Mouse (Mus musculus): ENCODE measurements around the gene Hivep3. TPM values are rescaled to one million over a fixed set of nuclear protein-coding genes. Genes with fewer than 3 reads are reported as not detected.

Hivep3 gene
- total and polyA plus RNA-seq, 3 experiments: 5.1 to 8.2 (median 6.0) TPM

GRCm38 (mm10) chr4:119990841-119991240 lies 257.3 kb downstream of the Hivep3 start:
- Histone ChIP-seq H3K4me1 (ENCODE audit: control insufficient read depth, insufficient read depth, low read length) (no peaks in the 10 kb centered on the region), H3K36me3 (ENCODE audit: control insufficient read depth, insufficient read depth, low read length) (no peaks in the 10 kb centered on the region), H3K9ac (ENCODE audit: low read depth, low read length) (no peak overlapping the region), H3K79me2 (replicated peaks; ENCODE audit: control insufficient read depth, insufficient read depth, low read length) (0 out of 2 replicates have a peak, but pooled peaks cover 2% of the 10 kb centered on the region), H3K4me3 (no peak overlapping the region), H3K27ac (no peak overlapping the region), H3K27me3 (ENCODE audit: control insufficient read depth, insufficient read depth, low read length) (no peaks in the 10 kb centered on the region)
- 96% methylated on average over 3 of the region's 3 CpGs for WGBS
- intact Hi-C loops (cut with DNase I): no loop called here
- DNase-seq: no peak
- TF ChIP-seq EP300 (IDR thresholded peaks at IDR 0.05; ENCODE audit: insufficient read depth, low read depth, low read length): no peak
- TF ChIP-seq POLR2A (IDR thresholded peaks at IDR 0.05; ENCODE audit: insufficient read depth, low read depth, low read length): no peak
- no peak for TF ChIP-seq CTCF (IDR thresholded peaks at IDR 0.05)

GRCm38 (mm10) chr4:119991758-119992157 lies 258.2 kb downstream of the Hivep3 start:
- H3K36me3 ChIP-seq (ENCODE audit: control insufficient read depth, insufficient read depth, low read length): no peaks in the 10 kb centered on the region
- TF ChIP-seq CTCF (IDR thresholded peaks at IDR 0.05) (no peak), EP300 (IDR thresholded peaks at IDR 0.05; ENCODE audit: insufficient read depth, low read depth, low read length) (no peak), POLR2A (IDR thresholded peaks at IDR 0.05; ENCODE audit: insufficient read depth, low read depth, low read length) (no peak)
- H3K4me1 ChIP-seq (ENCODE audit: control insufficient read depth, insufficient read depth, low read length): no peaks in the 10 kb centered on the region
- H3K4me3 ChIP-seq: no peak overlapping the region
- H3K9ac ChIP-seq (ENCODE audit: low read depth, low read length): no peak overlapping the region
- H3K27ac ChIP-seq: no peak overlapping the region
- intact Hi-C loops (cut with DNase I): no loop called here
- no peaks in the 10 kb centered on the region for H3K27me3 ChIP-seq (ENCODE audit: control insufficient read depth, insufficient read depth, low read length)
- H3K79me2 ChIP-seq (replicated peaks; ENCODE audit: control insufficient read depth, insufficient read depth, low read length): 0 out of 2 replicates have a peak, but pooled peaks cover 2% of the 10 kb centered on the region
- no peak for DNase-seq
- 47% methylated on average over 4 of the region's 4 CpGs for WGBS

GRCm38 (mm10) chr4:119996377-119996776 lies 262.8 kb downstream of the Hivep3 start:
- 97% methylated on average over 1 of the region's 1 CpGs for WGBS
- Histone ChIP-seq H3K4me1 (ENCODE audit: control insufficient read depth, insufficient read depth, low read length) (no peaks in the 10 kb centered on the region), H3K4me3 (no peak overlapping the region), H3K79me2 (replicated peaks; ENCODE audit: control insufficient read depth, insufficient read depth, low read length) (0 out of 2 replicates have a peak, but pooled peaks cover 2% of the 10 kb centered on the region), H3K27ac (no peak overlapping the region), H3K27me3 (ENCODE audit: control insufficient read depth, insufficient read depth, low read length) (no peaks in the 10 kb centered on the region), H3K36me3 (ENCODE audit: control insufficient read depth, insufficient read depth, low read length) (no peaks in the 10 kb centered on the region), H3K9ac (ENCODE audit: low read depth, low read length) (no peak overlapping the region)
- intact Hi-C loops (cut with DNase I): no loop called here
- no peak for TF ChIP-seq EP300 (IDR thresholded peaks at IDR 0.05; ENCODE audit: insufficient read depth, low read depth, low read length)
- no peak for TF ChIP-seq POLR2A (IDR thresholded peaks at IDR 0.05; ENCODE audit: insufficient read depth, low read depth, low read length)
- TF ChIP-seq CTCF (IDR thresholded peaks at IDR 0.05): peak; percentile 33
- no peak for DNase-seq

DNA sequence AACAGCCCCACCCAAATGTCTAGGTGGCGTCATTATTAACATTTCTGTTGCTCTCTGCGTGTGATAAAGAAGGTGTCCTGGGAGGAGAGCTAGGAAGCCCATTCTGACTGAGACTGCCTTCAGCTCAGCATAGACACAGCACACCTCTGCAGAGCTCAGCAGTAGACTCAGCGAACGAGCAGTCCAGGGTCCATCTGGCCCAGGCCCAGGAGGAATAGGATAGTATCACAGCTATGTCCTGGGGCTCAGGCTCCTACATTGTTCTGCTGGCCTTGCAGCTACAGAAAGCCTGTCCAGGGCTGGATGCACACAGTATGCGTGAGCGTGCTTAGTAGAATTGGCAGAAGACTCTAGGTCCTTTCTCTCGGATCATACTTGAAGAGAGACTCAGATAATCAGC lies 263.8 kb downstream of the Hivep3 start:
- WGBS: 93% methylated on average over 7 of the region's 7 CpGs
- Histone ChIP-seq H3K9ac (ENCODE audit: low read depth, low read length) (no peak overlapping the region), H3K79me2 (replicated peaks; ENCODE audit: control insufficient read depth, insufficient read depth, low read length) (0 out of 2 replicates have a peak, but pooled peaks cover 2% of the 10 kb centered on the region), H3K27ac (no peak overlapping the region), H3K27me3 (ENCODE audit: control insufficient read depth, insufficient read depth, low read length) (no peaks in the 10 kb centered on the region), H3K4me3 (no peak overlapping the region), H3K36me3 (ENCODE audit: control insufficient read depth, insufficient read depth, low read length) (no peaks in the 10 kb centered on the region), H3K4me1 (ENCODE audit: control insufficient read depth, insufficient read depth, low read length) (no peaks in the 10 kb centered on the region)
- DNase-seq: no peak
- TF ChIP-seq CTCF (IDR thresholded peaks at IDR 0.05) (no peak), POLR2A (IDR thresholded peaks at IDR 0.05; ENCODE audit: insufficient read depth, low read depth, low read length) (no peak), EP300 (IDR thresholded peaks at IDR 0.05; ENCODE audit: insufficient read depth, low read depth, low read length) (no peak)
- intact Hi-C loops (cut with DNase I): no loop called here

GRCm38 (mm10) chr4:119998911-119999310 lies 265.3 kb downstream of the Hivep3 start:
- Histone ChIP-seq H3K36me3 (ENCODE audit: control insufficient read depth, insufficient read depth, low read length) (no peaks in the 10 kb centered on the region), H3K79me2 (replicated peaks; ENCODE audit: control insufficient read depth, insufficient read depth, low read length) (0 out of 2 replicates have a peak, but pooled peaks cover 2% of the 10 kb centered on the region), H3K4me3 (no peak overlapping the region), H3K27me3 (ENCODE audit: control insufficient read depth, insufficient read depth, low read length) (no peaks in the 10 kb centered on the region), H3K4me1 (ENCODE audit: control insufficient read depth, insufficient read depth, low read length) (no peaks in the 10 kb centered on the region), H3K27ac (no peak overlapping the region), H3K9ac (ENCODE audit: low read depth, low read length) (no peak overlapping the region)
- no peak for DNase-seq
- no peak for TF ChIP-seq CTCF (IDR thresholded peaks at IDR 0.05)
- no peak for TF ChIP-seq POLR2A (IDR thresholded peaks at IDR 0.05; ENCODE audit: insufficient read depth, low read depth, low read length)
- TF ChIP-seq EP300 (IDR thresholded peaks at IDR 0.05; ENCODE audit: insufficient read depth, low read depth, low read length): no peak
- 39% methylated on average over 5 of the region's 5 CpGs for WGBS
- intact Hi-C loops (cut with DNase I): no loop called here

DNA sequence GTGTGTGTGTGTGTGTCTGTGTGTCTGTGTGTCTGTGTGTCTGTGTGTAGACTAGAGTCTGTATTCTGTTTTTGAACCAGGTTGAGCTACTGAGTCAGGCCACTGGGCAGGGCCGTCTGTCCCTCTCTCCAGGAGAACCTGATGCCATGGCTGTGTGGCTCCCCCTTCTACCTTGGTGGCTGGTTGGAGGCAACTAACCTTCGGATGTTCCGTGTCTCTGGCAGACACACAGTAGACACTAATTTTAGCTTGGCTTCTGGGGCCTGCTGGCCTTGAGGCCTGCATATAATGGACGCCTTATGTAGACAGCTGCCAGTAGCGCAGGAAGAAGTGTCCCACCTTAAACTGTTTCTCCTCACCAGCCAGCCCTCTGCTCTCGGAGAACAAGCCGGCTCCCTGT lies 267.3 kb downstream of the Hivep3 start:
- H3K4me3 ChIP-seq: no peak overlapping the region
- no peak for DNase-seq
- no peak for TF ChIP-seq CTCF (IDR thresholded peaks at IDR 0.05)
- TF ChIP-seq POLR2A (IDR thresholded peaks at IDR 0.05; ENCODE audit: insufficient read depth, low read depth, low read length): no peak
- TF ChIP-seq EP300 (IDR thresholded peaks at IDR 0.05; ENCODE audit: insufficient read depth, low read depth, low read length): no peak
- H3K9ac ChIP-seq (ENCODE audit: low read depth, low read length): no peak overlapping the region
- H3K4me1 ChIP-seq (ENCODE audit: control insufficient read depth, insufficient read depth, low read length): no peaks in the 10 kb centered on the region
- 68% methylated on average over 7 of the region's 7 CpGs for WGBS
- H3K79me2 ChIP-seq (replicated peaks; ENCODE audit: control insufficient read depth, insufficient read depth, low read length): no peaks in the 10 kb centered on the region
- intact Hi-C loops (cut with DNase I): no loop called here
- no peaks in the 10 kb centered on the region for H3K36me3 ChIP-seq (ENCODE audit: control insufficient read depth, insufficient read depth, low read length)
- no peak overlapping the region for H3K27ac ChIP-seq
- no peaks in the 10 kb centered on the region for H3K27me3 ChIP-seq (ENCODE audit: control insufficient read depth, insufficient read depth, low read length)
